Mouse (Mus musculus) lung, postnatal 0 days (tissue): ENCODE measurements around the gene Hoxa5.

ENCODE experiments used
- CTCF ChIP-seq: IDR thresholded peaks from 2 replicates; pipeline ENCODE4 v1.5.1; 2016; ENCODE audit warnings: antibody characterized with exemption, mild to moderate bottlenecking
- EP300 ChIP-seq: IDR thresholded peaks from 2 replicates; pipeline ENCODE4 v1.6.1; 2016; ENCODE audit warnings: antibody characterized with exemption, mild to moderate bottlenecking, control low read depth

DNA sequence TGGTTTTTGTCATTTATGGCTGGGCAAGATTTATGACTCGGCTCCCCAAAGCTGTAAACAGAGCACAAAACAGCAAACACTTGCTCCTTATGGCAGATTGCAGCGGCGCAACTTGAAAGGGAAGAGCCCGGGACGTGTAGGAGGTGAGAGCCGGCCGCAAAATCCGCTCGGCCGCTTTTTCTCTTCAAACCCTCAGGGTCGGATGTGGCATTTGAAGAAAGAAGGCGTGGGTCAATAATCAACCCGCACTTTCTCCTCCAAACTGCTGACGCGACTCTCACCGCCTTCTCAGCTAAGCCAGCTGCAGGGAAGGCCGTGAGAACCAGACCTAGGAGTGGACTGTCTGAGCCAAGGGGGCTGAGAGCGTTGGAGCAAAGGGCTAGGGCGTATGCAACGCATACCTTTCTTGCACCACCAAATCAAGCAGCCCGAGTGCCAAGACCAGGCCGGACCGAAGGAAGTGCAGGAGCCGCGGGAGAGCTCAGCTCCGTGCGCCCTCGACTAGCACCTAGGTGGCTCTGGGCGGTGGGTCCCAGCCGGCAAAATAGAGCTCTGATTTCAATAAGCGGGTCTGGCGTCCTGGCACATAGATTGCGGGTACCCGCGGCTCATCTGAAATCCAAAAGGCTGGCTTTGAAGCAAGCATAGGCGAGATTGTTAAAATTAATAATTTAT is 27.2 kb downstream of the Hoxa5 start, which contains the start of gene 5730596B20Rik:
- TF ChIP-seq EP300, result no peak
- TF ChIP-seq CTCF, result no peak
